Mouse (Mus musculus) forebrain, postnatal 0 days (tissue): ENCODE measurements around the gene Ctnnbl1. TPM values are rescaled to one million over a fixed set of nuclear protein-coding genes. Genes with fewer than 3 reads are reported as not detected.

Experiments
- ATAC-seq: fragments of 200-750 bp; cut with Nextera tagmentation; 2 replicates; pipeline ENCODE4 v1.8.0; 2017; ENCODE audit warnings: mild to moderate bottlenecking, moderate library complexity
- DNase-seq: peaks from one replicate; pipeline ENCODE4 v3.0.0-alpha.2; 2015
- H3K27ac ChIP-seq: fragments of 300-500 bp; sonication (generic); 2 replicates; pipeline ENCODE4 v1.5.1; 2014; ENCODE audit warnings: low read depth, mild to moderate bottlenecking, antibody characterized with exemption, low read length, moderate library complexity, mixed read lengths
- H3K27me3 ChIP-seq: fragments of 300-500 bp; sonication (generic); 2 replicates; pipeline ENCODE4 v1.6.1; 2014; ENCODE audit warnings: mild to moderate bottlenecking, low read length, mixed read lengths; ENCODE audit not compliant: insufficient read depth
- H3K36me3 ChIP-seq: fragments of 300-500 bp; sonication (generic); 2 replicates; pipeline ENCODE4 v1.6.1; 2014; ENCODE audit warnings: mild to moderate bottlenecking, moderate library complexity; ENCODE audit not compliant: insufficient read depth
- H3K4me1 ChIP-seq: fragments of 300-500 bp; sonication (generic); 2 replicates; pipeline ENCODE4 v1.6.1; 2014; ENCODE audit warnings: antibody characterized with exemption; ENCODE audit not compliant: insufficient read depth
- H3K4me2 ChIP-seq: fragments of 300-500 bp; sonication (generic); 2 replicates; pipeline ENCODE4 v1.6.1; 2014; ENCODE audit warnings: low read depth, mild to moderate bottlenecking, moderate library complexity
- H3K4me3 ChIP-seq: fragments of 300-500 bp; sonication (generic); 2 replicates; pipeline ENCODE4 v1.5.1; 2014; ENCODE audit warnings: low read depth, low read length, mixed read lengths
- H3K9ac ChIP-seq: fragments of 300-500 bp; sonication (generic); 2 replicates; pipeline ENCODE4 v1.6.1; 2014; ENCODE audit warnings: mild to moderate bottlenecking
- H3K9me3 ChIP-seq: fragments of 300-500 bp; sonication (generic); 2 replicates; pipeline ENCODE4 v1.6.1; 2016; ENCODE audit warnings: low read length
- CTCF ChIP-seq: sonication (generic); IDR thresholded peaks from 2 replicates; pipeline ENCODE4 v1.5.1; 2016; ENCODE audit warnings: antibody characterized with exemption, control low read depth, low read depth
- WGBS: fragments of 180-500 bp; shearing (Covaris S2); extraction: QIAGEN DNeasy Blood & Tissue Kit; methylation state at CpG from one replicate; pipeline ENCODE4 v1.1.7; 2014; 5-methylcytosine and 5-hydroxymethylcytosine counted together
- polyA plus RNA-seq: library from polyadenylated mRNA; unstranded; fragments of >200 nt; fragmentation: Nextera tagmentation; extraction: Ambion mirVana; gene quantifications from 2 replicates; pipeline ENCODE4 v1.2.1, GENCODE M21; 2015
- total RNA-seq: library from RNA; depleted of rRNA; stranded (reverse); fragments of >200 nt; gene quantifications from 2 replicates; pipeline ENCODE4 v1.2.3, GENCODE M21; 2014

Gene Ctnnbl1
- total and polyA plus RNA-seq, 2 experiments from 2014 or later, result 43.8 to 48.2 TPM

- WGBS, result 53% methylated on average over 4 of the region's 4 CpGs
- H3K36me3 ChIP-seq, result no peaks in the 10 kb centered on the region
- H3K27me3 ChIP-seq, result no peaks in the 10 kb centered on the region; the same call in 1 of the 2 replicates
- H3K9me3 ChIP-seq, result no peaks in the 10 kb centered on the region
- DNase-seq (no peak), ATAC-seq (no peak)
- no peak for TF ChIP-seq CTCF
- no peak overlapping the region for H3K4me2 ChIP-seq
- H3K4me1 ChIP-seq, result no peaks in the 10 kb centered on the region
- H3K4me3 ChIP-seq, result no peak overlapping the region
- no peak overlapping the region for H3K27ac ChIP-seq
- H3K9ac ChIP-seq, result no peak overlapping the region
Observed at GRCm38 (mm10) chr2:157718441-157718840, 18.8 kb upstream of the Ctnnbl1 start.

DNA sequence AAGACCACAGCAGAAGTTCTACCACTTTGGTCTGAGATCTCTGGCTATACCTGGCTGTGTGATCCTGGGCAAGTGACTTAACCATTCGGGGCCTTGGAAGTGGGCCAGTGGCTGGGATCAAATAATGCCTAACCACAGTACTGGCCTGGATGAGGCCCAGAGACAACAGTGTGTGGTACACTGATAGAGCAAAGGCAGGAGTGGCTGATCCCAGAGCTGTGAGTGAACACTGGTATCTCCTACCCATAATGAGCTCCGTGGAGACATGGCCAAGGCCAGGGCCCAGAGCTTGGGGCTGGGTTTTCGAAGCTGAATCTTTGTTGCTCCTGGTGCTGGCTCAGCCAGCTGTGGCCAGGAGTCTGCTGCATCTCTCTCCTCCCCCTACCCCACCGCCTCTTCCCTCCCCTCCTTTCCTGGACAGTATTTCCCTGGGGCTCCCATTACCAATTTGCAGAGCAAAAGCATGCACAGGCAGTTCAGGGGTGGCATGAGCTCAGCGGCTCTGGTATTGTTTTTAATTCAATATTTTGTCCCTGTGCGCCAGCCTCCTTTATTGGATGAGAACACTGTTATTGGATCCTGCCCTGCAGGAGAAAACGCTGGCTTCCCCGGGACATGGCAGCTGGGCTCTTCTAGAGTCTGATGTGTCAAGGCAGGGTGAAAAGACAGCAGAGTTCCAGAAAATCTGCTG lies 13.2 kb upstream of the Ctnnbl1 start:
- Histone ChIP-seq H3K9me3 (no peaks in the 10 kb centered on the region), H3K9ac (no peak overlapping the region), H3K4me1 (no peaks in the 10 kb centered on the region), H3K36me3 (no peaks in the 10 kb centered on the region), H3K27ac (no peak overlapping the region), H3K27me3 (no peaks in the 10 kb centered on the region; the same call in none of the 2 replicates), H3K4me2 (no peak overlapping the region), H3K4me3 (no peak overlapping the region)
- TF ChIP-seq CTCF, result no peak
- 41% methylated on average over 8 of the region's 8 CpGs for WGBS
- ATAC-seq, result peak; percentile 71
- peak; percentile 31 for DNase-seq

GRCm38 (mm10) chr2:157724574-157724914 lies 12.7 kb upstream of the Ctnnbl1 start:
- TF ChIP-seq CTCF, result no peak
- H3K27ac ChIP-seq, result no peak overlapping the region

DNA sequence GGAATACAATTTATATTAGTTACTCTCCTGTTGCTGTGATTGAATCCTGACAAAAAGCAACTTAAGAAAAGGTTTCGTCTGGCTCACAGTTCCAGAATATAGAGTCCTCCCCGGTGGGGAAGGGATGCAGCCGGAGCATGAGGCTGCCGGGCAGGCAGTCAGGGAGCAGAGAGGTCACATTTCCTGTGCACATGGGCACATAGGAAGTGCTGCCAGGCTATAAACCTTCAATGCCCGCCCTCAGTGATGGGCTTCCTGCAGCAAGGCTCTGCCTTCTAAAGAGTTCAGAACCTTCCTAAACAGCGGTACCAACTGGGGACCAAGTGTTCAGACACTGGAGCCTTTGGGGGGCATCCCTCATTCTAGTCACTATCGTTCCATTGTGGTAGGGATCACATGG lies 7.4 kb downstream of the Ctnnbl1 start:
- no peak for ATAC-seq
- Histone ChIP-seq H3K27me3 (no peaks in the 10 kb centered on the region), H3K4me3 (no peak overlapping the region), H3K9me3 (no peaks in the 10 kb centered on the region), H3K27ac (no peak overlapping the region), H3K9ac (no peak overlapping the region), H3K4me2 (no peak overlapping the region), H3K4me1 (no peaks in the 10 kb centered on the region), H3K36me3 (no peaks in the 10 kb centered on the region)
- DNase-seq, result no peak
- WGBS, result 87% methylated on average over 7 of the region's 7 CpGs
- no peak for TF ChIP-seq CTCF

More at GRCm38 (mm10) chr2:157724574-157724914, 12.7 kb upstream of the Ctnnbl1 start:
- DNase-seq (no peak), ATAC-seq (peak; percentile 12; the same call in 1 of the 2 replicates)
- 63% methylated on average over 5 of the region's 5 CpGs for WGBS
- Histone ChIP-seq H3K9ac (no peak overlapping the region), H3K36me3 (no peaks in the 10 kb centered on the region), H3K27me3 (no peaks in the 10 kb centered on the region; the same call in none of the 2 replicates), H3K4me1 (no peaks in the 10 kb centered on the region), H3K9me3 (no peaks in the 10 kb centered on the region), H3K4me2 (no peak overlapping the region), H3K4me3 (no peak overlapping the region)

DNA sequence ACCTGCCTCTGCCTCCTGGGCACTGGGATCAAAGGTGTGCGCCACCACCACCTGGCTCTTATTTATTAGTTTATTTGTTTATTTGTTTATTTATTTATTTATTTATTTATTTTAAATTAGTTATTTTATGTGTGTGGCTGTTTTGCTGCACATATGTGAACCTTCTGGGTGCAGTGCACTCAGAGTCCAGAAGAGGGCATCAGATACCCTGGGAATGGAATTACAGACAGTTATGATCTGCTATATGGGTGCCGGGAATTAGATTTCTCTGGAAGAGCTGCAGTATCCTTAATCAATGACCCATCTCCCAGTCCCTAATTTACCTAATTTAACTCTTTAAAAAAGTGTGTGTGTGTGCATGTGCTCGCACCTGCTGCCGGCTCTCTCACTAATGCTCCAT lies 8.5 kb downstream of the Ctnnbl1 start:
- WGBS, result 99% methylated on average over 4 of the region's 4 CpGs
- Histone ChIP-seq H3K4me2 (no peak overlapping the region), H3K4me1 (peaks cover 4% of the 10 kb centered on the region; the same call in 1 of the 2 replicates), H3K9ac (no peak overlapping the region), H3K27ac (no peak overlapping the region), H3K4me3 (no peak overlapping the region), H3K9me3 (no peaks in the 10 kb centered on the region), H3K36me3 (no peaks in the 10 kb centered on the region), H3K27me3 (no peaks in the 10 kb centered on the region)
- no peak for DNase-seq
- ATAC-seq, result no peak
- peak; percentile 23; the same call in 1 of the 2 replicates for TF ChIP-seq CTCF

DNA sequence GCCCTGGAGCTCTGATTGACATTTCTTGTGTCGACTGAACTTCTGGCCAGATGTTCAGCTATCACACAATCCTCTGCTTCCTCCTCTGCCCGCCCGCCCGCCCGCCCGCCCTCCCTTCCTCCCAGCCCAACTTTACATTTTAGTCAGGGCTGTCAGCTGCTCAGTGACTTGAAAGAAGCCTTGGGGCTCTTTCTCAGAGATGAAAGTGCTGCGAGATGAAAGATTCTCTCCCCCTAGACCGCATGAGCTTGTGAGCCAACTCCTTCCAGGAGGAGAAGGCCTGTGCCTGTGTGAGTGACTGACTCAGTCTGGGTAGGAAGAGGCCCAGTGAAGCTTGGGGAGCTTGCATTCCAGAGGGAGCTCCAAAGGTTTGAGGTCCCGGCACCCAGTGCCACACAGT lies 9.4 kb downstream of the Ctnnbl1 start:
- Histone ChIP-seq H3K9me3 (no peaks in the 10 kb centered on the region), H3K27ac (no peak overlapping the region), H3K9ac (no peak overlapping the region), H3K36me3 (no peaks in the 10 kb centered on the region), H3K27me3 (no peaks in the 10 kb centered on the region), H3K4me3 (no peak overlapping the region), H3K4me2 (no peak overlapping the region), H3K4me1 (peaks cover 11% of the 10 kb centered on the region)
- no peak for TF ChIP-seq CTCF
- ATAC-seq (no peak), DNase-seq (no peak)
- 76% methylated on average over 9 of the region's 9 CpGs for WGBS

GRCm38 (mm10) chr2:157747989-157748388 lies 10.8 kb downstream of the Ctnnbl1 start:
- Histone ChIP-seq H3K27me3 (no peaks in the 10 kb centered on the region), H3K4me3 (no peak overlapping the region), H3K36me3 (no peaks in the 10 kb centered on the region), H3K4me2 (no peak overlapping the region), H3K9ac (no peak overlapping the region), H3K27ac (no peak overlapping the region), H3K4me1 (peaks cover 24% of the 10 kb centered on the region), H3K9me3 (no peaks in the 10 kb centered on the region)
- DNase-seq, result no peak
- WGBS, result 77% methylated on average over 2 of the region's 2 CpGs
- no peak for ATAC-seq
- TF ChIP-seq CTCF, result no peak
